Mouse (Mus musculus): Measurements from ENCODE around the gene Aoc1. TPM values are rescaled to one million over a fixed set of nuclear protein-coding genes. Genes with fewer than 3 reads are reported as not detected.

Gene Aoc1
- polyA plus RNA-seq (2015; fragmentation: Nextera tagmentation; extraction: Ambion mirVana): not detected in 2 replicates

DNA sequence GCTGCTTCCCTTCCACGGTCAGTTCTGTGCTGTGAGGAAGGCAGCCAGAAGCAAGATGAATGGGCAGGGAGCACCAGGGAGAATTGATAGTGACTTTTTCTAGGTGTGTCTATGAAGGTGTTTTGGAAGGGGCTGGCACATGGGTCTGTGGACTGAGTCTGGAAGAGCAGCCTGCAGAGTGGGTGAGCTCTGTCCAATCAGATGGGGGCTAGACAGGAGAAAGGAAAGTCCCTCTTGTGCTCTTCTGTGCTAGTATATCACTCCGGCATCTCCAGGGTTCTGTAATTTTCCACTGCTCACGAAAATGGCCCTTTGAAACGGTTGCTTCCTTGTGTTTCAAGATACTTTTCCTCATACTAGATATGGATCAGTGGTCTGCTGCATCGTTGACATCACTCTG lies at the start of gene Aoc1:
Aoc1 (plus strand) TSS at position 301 of the 400 bp plus-strand sequence.
- no peak within 1 kb of the TSS for H3K27ac ChIP-seq
- peaks cover 49% of the 10 kb centered on the region for H3K27me3 ChIP-seq
- H3K36me3 ChIP-seq (ENCODE audit: poor library complexity, severe bottlenecking): no peaks in the 10 kb centered on the region
- no peak within 1 kb of the TSS for H3K4me2 ChIP-seq
- WGBS: 82% methylated on average over 5 of the region's 5 CpGs
- no peak within 1 kb of the TSS for H3K9ac ChIP-seq
- H3K4me3 ChIP-seq: no peak within 1 kb of the TSS
- ATAC-seq: no peak
- H3K4me1 ChIP-seq: peaks cover 1% of the 10 kb centered on the region
- no peaks in the 10 kb centered on the region for H3K9me3 ChIP-seq (replicated peaks)

DNA sequence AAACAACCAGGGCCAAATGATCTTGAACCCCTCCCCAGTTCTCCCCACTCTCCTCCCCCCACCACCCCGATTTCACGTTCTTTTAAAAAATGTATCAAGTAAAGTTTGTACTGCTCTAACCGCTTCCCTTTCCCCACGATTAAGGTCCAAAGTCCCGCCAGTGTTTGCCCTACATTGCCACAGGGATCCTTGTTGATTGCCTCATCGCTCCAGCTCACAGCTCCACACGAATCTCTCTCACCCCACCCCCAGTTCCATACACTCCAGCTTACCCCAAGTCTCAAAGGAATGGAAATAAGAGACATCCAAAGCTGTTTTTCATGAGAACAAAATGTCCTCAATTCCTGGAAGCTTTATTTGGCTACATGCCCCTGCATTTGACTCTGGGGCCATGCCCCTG lies 47.7 kb upstream of the Aoc1 start:
- ATAC-seq: no peak
- no peak overlapping the region for H3K4me3 ChIP-seq
- H3K9me3 ChIP-seq (replicated peaks): no peaks in the 10 kb centered on the region
- no peak overlapping the region for H3K9ac ChIP-seq
- H3K27me3 ChIP-seq: no peaks in the 10 kb centered on the region
- WGBS: 75% methylated on average over 7 of the region's 7 CpGs
- no peak overlapping the region for H3K27ac ChIP-seq
- no peaks in the 10 kb centered on the region for H3K4me1 ChIP-seq
- H3K4me2 ChIP-seq: no peak overlapping the region
- no peaks in the 10 kb centered on the region for H3K36me3 ChIP-seq (ENCODE audit: poor library complexity, severe bottlenecking)

DNA sequence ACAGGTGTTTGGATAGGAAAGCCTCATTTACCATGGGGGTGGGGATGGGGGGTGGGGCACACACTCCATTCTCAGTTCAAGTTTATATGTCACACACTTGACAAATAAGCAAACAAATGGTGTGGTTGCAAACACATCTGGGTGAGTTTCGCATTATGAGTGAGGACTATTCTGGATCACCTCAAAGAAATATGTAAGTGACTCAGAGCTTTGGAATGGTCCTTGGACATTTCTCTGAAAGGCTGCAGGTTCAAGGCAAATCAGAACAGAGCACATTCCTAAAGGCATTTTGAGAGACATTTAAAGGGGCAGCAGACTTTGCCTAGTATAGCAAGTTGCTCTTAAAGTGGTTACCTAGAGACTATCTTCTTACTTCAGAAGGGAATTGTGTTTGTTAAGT lies 43.7 kb upstream of the Aoc1 start:
- no peak overlapping the region for H3K9ac ChIP-seq
- H3K27ac ChIP-seq: no peak overlapping the region
- no peak overlapping the region for H3K4me2 ChIP-seq
- peaks cover 16% of the 10 kb centered on the region for H3K36me3 ChIP-seq (ENCODE audit: poor library complexity, severe bottlenecking)
- H3K4me1 ChIP-seq: no peaks in the 10 kb centered on the region
- no peak overlapping the region for H3K4me3 ChIP-seq
- H3K9me3 ChIP-seq (replicated peaks): no peaks in the 10 kb centered on the region
- WGBS: 97% methylated on average over 1 of the region's 1 CpGs
- ATAC-seq: no peak
- no peaks in the 10 kb centered on the region for H3K27me3 ChIP-seq

DNA sequence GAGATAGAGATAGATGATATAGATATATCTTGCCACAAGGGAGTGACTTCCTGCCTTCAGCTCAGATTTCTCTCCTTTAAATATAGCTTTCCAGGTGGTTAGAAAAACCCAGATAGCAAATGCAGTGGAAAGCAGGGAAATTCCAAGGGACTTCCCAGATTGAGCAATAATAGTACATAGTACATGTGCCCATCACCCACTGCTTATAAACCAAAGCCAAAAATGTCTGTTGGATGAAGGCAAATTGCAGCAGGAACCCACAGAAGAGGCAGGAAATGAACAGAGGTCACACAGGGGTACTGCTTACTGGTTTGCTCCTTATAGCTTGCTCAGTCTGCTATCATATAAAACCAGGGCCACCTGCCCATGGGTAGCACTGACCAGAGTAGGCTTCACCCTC lies 43.0 kb upstream of the Aoc1 start:
- H3K4me2 ChIP-seq: no peak overlapping the region
- H3K9ac ChIP-seq: no peak overlapping the region
- no peak overlapping the region for H3K27ac ChIP-seq
- H3K27me3 ChIP-seq: no peaks in the 10 kb centered on the region
- H3K4me3 ChIP-seq: no peak overlapping the region
- no peaks in the 10 kb centered on the region for H3K4me1 ChIP-seq
- H3K36me3 ChIP-seq (ENCODE audit: poor library complexity, severe bottlenecking): peaks cover 23% of the 10 kb centered on the region
- H3K9me3 ChIP-seq (replicated peaks): no peaks in the 10 kb centered on the region
- ATAC-seq: no peak

DNA sequence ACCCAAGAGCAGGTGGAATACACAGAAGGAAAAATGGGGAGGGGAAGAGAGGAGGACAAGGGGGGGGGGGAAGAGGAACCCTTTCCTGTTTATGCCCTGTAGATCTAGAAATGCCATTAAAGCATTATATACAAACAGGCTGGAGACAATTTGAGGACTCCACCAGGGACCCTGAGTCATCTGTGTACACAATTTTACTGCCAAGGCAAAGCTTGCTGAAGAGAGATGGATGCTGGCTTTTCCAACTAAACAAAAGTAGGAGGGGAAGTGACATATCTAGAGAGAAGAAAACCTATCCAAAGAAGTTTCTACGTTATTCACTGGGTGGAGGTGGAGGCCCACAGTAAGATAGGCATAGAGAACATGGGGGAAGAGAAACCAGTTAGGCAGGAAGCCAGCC lies 42.5 kb upstream of the Aoc1 start:
- no peaks in the 10 kb centered on the region for H3K4me1 ChIP-seq
- H3K36me3 ChIP-seq (ENCODE audit: poor library complexity, severe bottlenecking): peaks cover 29% of the 10 kb centered on the region
- H3K9ac ChIP-seq: no peak overlapping the region
- no peak overlapping the region for H3K4me3 ChIP-seq
- H3K4me2 ChIP-seq: no peak overlapping the region
- H3K27me3 ChIP-seq: no peaks in the 10 kb centered on the region
- no peak for ATAC-seq
- WGBS: 87% methylated on average over 1 of the region's 1 CpGs
- H3K9me3 ChIP-seq (replicated peaks): no peaks in the 10 kb centered on the region
- no peak overlapping the region for H3K27ac ChIP-seq

DNA sequence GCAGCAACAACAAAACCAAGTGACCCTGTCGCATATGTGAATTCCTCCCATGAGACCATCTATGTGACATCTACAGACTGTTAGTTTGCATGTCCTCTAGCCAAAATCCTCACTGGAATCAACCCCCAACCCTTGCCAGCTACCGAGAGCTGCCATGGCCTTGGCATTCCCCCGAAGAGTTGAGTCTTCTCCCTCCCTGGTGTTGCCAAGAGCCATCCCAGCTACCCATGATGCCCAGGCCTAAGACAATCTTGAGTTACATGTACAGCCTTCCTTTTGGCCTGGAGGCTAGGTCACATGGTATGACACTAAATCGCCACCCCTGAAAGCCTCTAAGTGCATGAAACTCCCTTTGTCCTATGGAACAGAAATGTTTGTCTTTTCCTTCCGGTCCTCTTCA lies 41.6 kb upstream of the Aoc1 start:
- no peak overlapping the region for H3K4me2 ChIP-seq
- WGBS: 88% methylated on average over 5 of the region's 5 CpGs
- no peak for ATAC-seq

DNA sequence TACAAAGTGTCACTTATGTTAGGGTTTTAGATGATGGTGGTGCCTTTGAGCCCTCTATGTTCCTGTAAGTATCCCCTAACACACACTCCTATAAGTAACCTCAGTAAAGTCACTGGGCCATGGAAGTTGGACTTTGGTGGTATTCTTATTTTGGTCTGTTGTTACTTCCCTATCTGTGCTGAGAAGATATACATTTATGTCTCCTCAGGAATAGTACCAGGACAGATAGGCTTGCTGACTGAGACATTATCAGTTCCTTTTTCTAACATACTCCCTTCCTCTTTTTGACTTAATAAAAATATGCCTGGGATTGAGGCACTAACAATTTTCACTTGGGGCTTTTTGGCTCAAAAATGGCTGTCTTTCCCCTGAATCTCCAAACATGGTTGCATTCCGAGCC lies 40.3 kb upstream of the Aoc1 start:
- no peak overlapping the region for H3K27ac ChIP-seq
- no peaks in the 10 kb centered on the region for H3K4me1 ChIP-seq
- H3K9me3 ChIP-seq (replicated peaks): no peaks in the 10 kb centered on the region
- peaks cover 47% of the 10 kb centered on the region for H3K36me3 ChIP-seq (ENCODE audit: poor library complexity, severe bottlenecking)
- WGBS: 83% methylated on average over 1 of the region's 1 CpGs
- ATAC-seq: no peak
- no peak overlapping the region for H3K9ac ChIP-seq
- no peaks in the 10 kb centered on the region for H3K27me3 ChIP-seq
- no peak overlapping the region for H3K4me3 ChIP-seq
- no peak overlapping the region for H3K4me2 ChIP-seq

More for the DNA sequence above, 41.6 kb upstream of the Aoc1 start:
- Histone ChIP-seq H3K4me1 (no peaks in the 10 kb centered on the region), H3K27ac (no peak overlapping the region), H3K9me3 (replicated peaks) (no peaks in the 10 kb centered on the region), H3K27me3 (no peaks in the 10 kb centered on the region), H3K9ac (no peak overlapping the region), H3K36me3 (ENCODE audit: poor library complexity, severe bottlenecking) (peaks cover 38% of the 10 kb centered on the region), H3K4me3 (no peak overlapping the region)

DNA sequence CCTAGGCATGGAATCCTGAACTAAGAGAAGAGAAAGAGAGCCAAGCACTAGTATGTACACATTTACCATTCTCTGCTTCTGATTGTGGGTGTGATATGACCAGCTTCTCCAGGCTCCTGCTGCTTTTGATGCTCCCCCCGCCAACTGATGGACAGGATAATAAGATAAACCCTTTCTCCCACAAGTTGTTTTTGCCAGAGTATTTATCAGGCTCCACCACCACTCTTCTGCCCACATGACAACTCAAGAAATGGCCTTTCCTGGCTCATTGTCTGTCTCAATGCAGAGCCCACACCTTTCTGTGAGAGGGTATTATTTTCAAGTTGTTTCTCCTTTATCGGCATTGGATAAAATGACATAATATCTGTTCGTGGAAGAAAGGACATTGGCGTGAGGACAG lies 39.2 kb upstream of the Aoc1 start:
- Histone ChIP-seq H3K27ac (no peak overlapping the region), H3K9ac (no peak overlapping the region), H3K36me3 (ENCODE audit: poor library complexity, severe bottlenecking) (peaks cover 50% of the 10 kb centered on the region), H3K9me3 (replicated peaks) (no peaks in the 10 kb centered on the region), H3K27me3 (no peaks in the 10 kb centered on the region), H3K4me2 (no peak overlapping the region), H3K4me3 (no peak overlapping the region), H3K4me1 (peaks cover 7% of the 10 kb centered on the region)
- 95% methylated on average over 4 of the region's 4 CpGs for WGBS
- no peak for ATAC-seq

DNA sequence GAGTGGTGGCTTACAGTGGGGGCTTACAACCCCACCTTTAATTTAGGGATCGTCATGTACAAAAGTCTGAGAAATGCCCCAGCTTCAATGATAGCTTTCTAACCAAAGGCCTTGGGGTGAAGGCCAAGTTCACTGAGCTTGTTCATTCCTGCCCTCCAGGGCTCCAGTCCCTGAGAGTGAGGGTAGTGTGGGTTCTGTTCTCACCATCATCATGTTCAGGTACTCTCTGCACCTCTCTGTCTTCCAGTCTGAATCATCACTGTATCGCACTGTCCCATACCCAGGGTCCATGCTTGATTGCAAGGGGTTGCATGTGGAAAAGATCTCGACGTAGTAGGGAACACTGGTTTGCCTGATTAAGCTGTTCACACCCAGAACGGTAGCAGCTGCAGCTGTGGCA lies 37.5 kb upstream of the Aoc1 start:
- no peak for ATAC-seq
- Histone ChIP-seq H3K27ac (no peak overlapping the region), H3K36me3 (ENCODE audit: poor library complexity, severe bottlenecking) (peaks cover 50% of the 10 kb centered on the region), H3K4me2 (no peak overlapping the region), H3K4me3 (no peak overlapping the region), H3K9me3 (replicated peaks) (no peaks in the 10 kb centered on the region), H3K4me1 (peaks cover 23% of the 10 kb centered on the region), H3K27me3 (no peaks in the 10 kb centered on the region), H3K9ac (no peak overlapping the region)
- WGBS: 90% methylated on average over 5 of the region's 5 CpGs

DNA sequence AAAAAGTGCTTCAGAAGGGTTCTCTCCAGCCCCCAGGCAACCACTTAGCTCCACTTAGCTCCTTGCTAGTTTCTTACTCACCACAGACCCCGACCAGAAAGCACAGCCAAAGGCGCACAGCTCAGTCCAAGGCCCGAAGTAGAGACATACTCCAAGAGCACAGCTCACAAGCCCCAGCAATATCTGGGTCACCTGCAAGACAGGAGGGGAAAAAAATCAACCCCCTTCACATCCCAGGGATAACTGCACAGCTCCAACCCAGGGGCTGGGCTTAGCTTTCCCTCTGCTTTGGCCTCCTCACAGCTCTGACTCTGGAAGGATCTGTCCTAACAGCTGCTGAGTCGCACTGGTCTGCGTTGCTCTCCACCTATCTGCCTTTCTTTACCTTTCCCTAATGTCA lies 36.5 kb upstream of the Aoc1 start:
- Histone ChIP-seq H3K27ac (no peak overlapping the region), H3K4me2 (no peak overlapping the region), H3K4me3 (no peak overlapping the region), H3K36me3 (ENCODE audit: poor library complexity, severe bottlenecking) (peaks cover 50% of the 10 kb centered on the region), H3K9me3 (replicated peaks) (no peaks in the 10 kb centered on the region), H3K4me1 (peaks cover 32% of the 10 kb centered on the region), H3K27me3 (no peaks in the 10 kb centered on the region), H3K9ac (no peak overlapping the region)
- ATAC-seq: no peak
- 90% methylated on average over 5 of the region's 5 CpGs for WGBS

DNA sequence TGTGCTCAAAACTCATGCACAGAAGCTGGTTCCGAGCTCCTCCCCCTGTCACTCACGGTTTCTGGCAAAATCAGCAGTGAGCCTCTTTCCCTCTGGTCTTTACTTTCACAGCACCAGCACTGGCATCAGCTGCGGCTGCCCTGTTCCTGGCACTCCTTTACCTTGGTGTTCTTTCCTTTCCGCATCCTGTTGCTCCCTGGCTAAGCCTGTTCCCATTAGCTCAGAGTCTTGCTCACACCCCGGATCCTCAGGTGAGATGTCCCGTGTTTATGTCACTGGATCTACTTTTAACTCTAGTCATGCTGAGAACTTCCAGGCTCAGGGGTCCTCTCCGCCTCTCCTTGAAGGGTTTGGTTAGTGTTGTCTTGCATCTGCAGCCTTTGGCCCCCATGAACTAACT lies 35.2 kb upstream of the Aoc1 start:
- H3K27me3 ChIP-seq: no peaks in the 10 kb centered on the region
- WGBS: 86% methylated on average over 7 of the region's 7 CpGs
- H3K9me3 ChIP-seq (replicated peaks): no peaks in the 10 kb centered on the region
- peaks cover 49% of the 10 kb centered on the region for H3K36me3 ChIP-seq (ENCODE audit: poor library complexity, severe bottlenecking)
- H3K9ac ChIP-seq: no peak overlapping the region
- ATAC-seq: no peak
- H3K4me1 ChIP-seq: peaks cover 45% of the 10 kb centered on the region
- no peak overlapping the region for H3K4me2 ChIP-seq
- H3K4me3 ChIP-seq: no peak overlapping the region
- no peak overlapping the region for H3K27ac ChIP-seq

DNA sequence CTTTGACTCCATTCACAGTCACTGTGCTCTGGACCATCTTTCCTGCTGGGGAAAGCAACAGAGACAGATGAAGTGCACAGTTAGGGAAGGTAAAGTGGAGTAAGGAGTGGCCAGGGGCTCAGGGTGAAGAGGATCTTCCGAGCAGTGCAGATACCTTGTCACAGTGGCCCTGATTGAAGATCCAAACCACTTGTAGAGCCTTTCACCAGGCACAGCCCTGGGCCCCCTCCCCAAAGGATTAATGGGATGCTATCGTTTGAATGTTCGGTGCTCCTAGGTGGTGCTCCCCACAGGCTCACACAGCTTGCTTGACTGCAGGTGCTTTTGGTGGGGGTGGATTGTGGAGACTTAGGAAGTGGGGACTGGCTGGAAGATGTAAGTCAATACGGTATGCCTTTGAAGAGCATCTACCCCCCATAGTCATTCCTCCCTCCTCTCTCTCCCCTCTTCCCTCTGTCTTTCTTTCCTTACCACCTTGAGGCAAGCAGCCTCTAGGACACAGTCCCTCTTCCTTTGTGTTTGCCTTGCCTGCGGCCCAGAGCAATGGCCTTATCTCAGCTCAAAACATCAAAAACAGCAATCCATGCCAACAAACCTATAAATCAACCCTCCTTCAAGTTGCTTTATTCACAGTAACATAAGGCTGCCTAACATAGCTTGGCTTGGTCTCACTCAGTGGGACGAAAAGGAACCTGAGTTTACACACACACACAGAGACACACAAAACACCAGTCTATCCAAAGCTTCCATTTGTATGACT lies 34.2 kb upstream of the Aoc1 start:
- WGBS: 75% methylated on average over 6 of the region's 6 CpGs
- Histone ChIP-seq H3K4me3 (no peak overlapping the region), H3K4me1 (peaks cover 49% of the 10 kb centered on the region), H3K9me3 (replicated peaks) (no peaks in the 10 kb centered on the region), H3K4me2 (peak overlapping the region; percentile 69), H3K9ac (no peak overlapping the region), H3K27me3 (no peaks in the 10 kb centered on the region), H3K27ac (no peak overlapping the region), H3K36me3 (ENCODE audit: poor library complexity, severe bottlenecking) (peaks cover 39% of the 10 kb centered on the region)
- no peak for ATAC-seq

DNA sequence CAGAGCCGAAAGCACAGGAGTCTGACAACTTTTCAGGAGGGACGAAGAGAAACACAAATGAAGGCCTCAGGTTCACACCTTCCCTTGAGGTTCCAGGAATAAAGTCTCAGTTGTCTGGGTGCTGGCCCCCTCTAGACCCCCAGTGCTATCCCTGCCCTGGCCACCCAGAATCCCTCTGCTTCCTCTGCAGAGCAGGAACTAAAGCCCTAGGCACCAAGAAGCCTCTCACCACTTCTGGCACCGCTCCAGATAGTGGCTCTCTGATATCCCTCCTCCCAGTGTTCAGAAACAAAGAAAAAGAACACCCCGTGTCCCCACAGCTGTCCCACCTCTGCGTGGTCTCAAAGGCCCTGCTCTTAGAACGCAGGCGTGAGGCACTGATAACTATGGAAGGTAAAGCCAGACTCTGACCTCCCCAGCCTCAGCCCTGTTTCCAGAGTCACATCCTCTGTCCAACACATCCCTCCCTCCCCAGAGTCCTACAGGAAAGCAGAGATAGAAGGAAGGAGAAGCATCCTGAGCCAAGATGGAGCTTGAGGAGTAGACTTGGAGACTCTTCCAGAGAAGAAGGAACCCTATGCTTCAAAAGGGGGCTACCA lies 32.2 kb upstream of the Aoc1 start, which contains the start of gene Tmem176a:
Tmem176a (plus strand) TSS at position 549 of the 599 bp plus-strand sequence.
- Histone ChIP-seq H3K27ac (peak within 1 kb of the TSS; percentile 79), H3K36me3 (ENCODE audit: poor library complexity, severe bottlenecking) (peaks cover 19% of the 10 kb centered on the region), H3K27me3 (no peaks in the 10 kb centered on the region), H3K4me3 (peak within 1 kb of the TSS; percentile 43), H3K4me1 (peaks cover 49% of the 10 kb centered on the region), H3K9me3 (replicated peaks) (no peaks in the 10 kb centered on the region), H3K4me2 (peak within 1 kb of the TSS; percentile 69), H3K9ac (peak within 1 kb of the TSS; percentile 59)
- ATAC-seq: peak; percentile 32
- 16% methylated on average over 7 of the region's 7 CpGs for WGBS
